Mouse (Mus musculus) bone marrow, adult 2 months (tissue): ENCODE results near the gene Mgst3.

Experiments used
- CTCF ChIP-seq: fragments of 200-500 bp; IDR thresholded peaks from 2 replicates; pipeline ENCODE4 v1.5.1; 2011; ENCODE audit warnings: low read length, control low read depth; ENCODE audit not compliant: control insufficient read depth, insufficient read depth
- POLR2A ChIP-seq: fragments of 200-500 bp; IDR thresholded peaks from 2 replicates; pipeline ENCODE4 v1.6.1; 2011; ENCODE audit warnings: low read depth, mild to moderate bottlenecking, control low read depth, low read length, borderline replicate concordance; ENCODE audit not compliant: control insufficient read depth

- TF ChIP-seq CTCF (no peak), POLR2A (no peak)
These were observed 7.2 kb downstream of the Mgst3 start for GRCm38 (mm10) chr1:167386466-167386865.
